Mouse (Mus musculus): Measurements from ENCODE around the gene Tceal3.
A peak's percentile ranks its signal among the peaks of the same experiment; 100 is the strongest.
"Not testable (repeated sequence)": the region's sequence is repeated elsewhere in the genome, so short reads cannot be mapped to it uniquely, and the experiment has no call there.

The Tceal3 gene

DNA sequence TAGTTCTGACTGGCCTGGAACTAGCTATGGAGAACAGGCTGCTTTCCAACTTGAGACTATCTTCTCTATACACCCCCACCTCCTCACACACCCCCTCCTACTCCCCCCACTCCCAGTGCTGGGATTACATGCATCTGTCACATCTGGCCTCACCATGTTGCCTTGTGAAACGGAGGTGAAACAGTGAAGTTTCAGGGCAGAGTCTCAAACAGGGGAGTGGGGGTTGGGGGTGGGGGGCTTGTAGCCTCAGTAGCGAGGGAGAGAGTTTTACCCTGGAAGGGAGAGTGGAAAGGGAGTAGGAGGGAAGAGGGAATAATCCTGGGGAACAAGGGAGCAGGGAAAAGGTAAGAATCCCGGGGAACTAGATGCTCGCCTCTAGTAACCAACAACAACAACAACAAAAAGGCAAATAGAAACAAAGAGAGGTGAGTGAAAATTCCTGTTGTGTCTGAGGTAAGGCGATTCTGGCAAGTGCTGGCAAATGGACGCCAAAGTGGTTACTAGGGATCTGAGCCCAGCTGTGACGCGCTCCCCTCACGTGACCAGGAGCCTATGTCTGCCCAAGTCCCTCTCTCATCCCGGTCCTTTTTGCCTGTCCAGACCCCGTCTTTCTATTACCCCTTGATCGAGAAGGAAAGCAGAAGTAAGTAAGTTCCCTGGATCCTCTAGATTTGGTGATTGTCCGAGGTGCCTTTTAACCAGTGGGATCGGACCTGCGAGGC, 117.0 kb downstream of the Tceal3 start, which contains the start of gene Tceal1:
TSS of gene Tceal1 (plus strand) at position 537 of the 722 bp plus-strand sequence.
- peak; percentile 55 for DNase-seq (ENCODE audit: low read depth, low spot score)

DNA sequence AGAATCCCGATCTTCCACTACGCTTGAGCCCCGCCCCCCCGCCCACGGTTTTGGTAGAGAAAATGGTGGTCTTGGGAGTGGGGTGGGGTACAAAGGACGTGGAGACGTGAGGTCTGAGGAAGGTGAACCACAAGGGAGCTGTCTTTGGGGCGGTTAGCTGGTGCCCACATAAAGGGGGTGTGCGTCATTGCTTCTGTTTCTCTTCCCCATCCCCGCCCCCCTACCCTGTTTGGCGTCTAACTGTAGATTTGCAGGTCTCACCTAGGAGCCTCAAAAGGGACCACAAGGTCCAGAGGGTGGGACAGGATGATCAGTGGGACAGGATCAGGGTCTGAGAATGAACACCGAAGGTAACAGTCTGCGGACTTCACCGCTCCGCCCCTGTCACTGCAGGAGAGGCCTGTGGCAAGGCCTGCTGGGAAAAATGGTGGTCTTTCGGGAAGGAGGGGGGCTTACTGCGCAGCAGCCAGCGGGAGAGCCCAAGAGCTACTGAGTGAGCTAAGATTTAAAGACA, 117.6 kb downstream of the Tceal3 start:
- peak; percentile 53 for DNase-seq (ENCODE audit: low read depth, low spot score)

DNA sequence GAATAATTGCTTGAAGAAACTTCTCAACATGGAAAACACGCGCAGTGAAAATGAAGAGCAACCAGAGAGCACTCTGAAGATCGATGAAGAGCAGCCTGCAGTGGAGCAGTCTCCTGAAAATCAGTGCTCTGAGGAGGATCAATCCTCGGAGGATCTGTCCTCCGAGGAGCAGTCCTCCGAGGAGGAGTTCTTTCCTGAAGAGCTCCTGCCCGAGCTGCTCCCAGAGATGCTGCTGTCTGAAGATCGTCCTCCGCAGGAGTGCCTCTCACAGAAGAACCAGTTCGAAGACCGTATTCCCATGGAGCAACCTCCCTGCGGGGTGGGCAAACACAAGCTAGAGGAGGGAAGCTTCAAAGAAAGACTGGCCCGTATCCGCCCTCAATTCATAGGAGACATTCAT, 118.1 kb downstream of the Tceal3 start:
- DNase-seq (ENCODE audit: low read depth, low spot score): no peak

DNA sequence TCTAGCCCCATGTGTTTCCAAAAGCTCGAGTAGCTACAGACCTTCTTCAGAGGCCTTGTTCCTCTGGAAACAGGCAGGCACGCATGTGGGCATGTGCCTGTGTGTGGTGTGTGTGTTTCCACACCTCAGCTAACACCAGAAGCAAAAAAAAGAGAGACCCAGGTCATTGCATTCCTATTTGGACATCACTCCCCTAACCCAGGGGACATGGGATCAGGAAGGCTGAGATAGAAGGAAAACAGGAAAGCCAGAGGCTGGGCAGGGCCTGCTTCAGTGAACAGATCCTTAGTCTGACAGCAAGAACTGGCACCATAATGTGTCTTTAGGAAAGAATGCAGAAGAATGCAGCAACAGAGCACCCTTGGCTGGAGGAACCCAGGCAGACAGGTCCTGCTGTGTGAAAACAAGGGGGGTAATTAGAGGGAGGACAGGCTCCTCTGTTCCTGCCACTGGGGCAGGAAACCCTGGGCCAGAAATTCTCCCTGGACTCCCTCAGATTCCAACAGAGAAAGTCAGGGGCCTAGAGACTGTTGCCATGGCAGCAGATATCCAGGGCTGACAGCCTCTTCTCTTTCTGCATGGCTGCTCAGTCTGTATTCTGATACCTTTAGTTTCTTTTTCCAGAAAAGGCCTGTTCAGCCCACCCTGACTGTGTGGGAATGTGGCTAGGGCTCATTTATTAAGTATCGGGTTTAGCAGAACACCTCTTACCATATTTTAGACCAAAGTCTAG, 124.3 kb downstream of the Tceal3 start:
- DNase-seq (ENCODE audit: low read depth, low spot score): not testable (repeated sequence)

Data from R1 (cell line).